Mouse (Mus musculus): ENCODE data around the gene Ikbke. TPM values are rescaled to one million over a fixed set of nuclear protein-coding genes. Genes with fewer than 3 reads are reported as not detected.

The Ikbke gene
- polyA plus RNA-seq, 1 experiment from 2014 or later = 0.92 TPM

- Histone ChIP-seq H3K4me1 (0 out of 2 replicates have a peak, but pooled peaks cover 3% of the 10 kb centered on the region), H3K4me2 (no peak overlapping the region), H3K4me3 (no peak overlapping the region), H3K9me3 (no peaks in the 10 kb centered on the region), H3K27me3 (replicated peaks) (no peaks in the 10 kb centered on the region), H3K36me3 (replicated peaks) (no peaks in the 10 kb centered on the region), H3K9ac (no peak overlapping the region), H3K27ac (no peak overlapping the region)
- 89% methylated on average over 8 of the region's 8 CpGs for WGBS
- no peak for ATAC-seq (replicated peaks)
These were observed 74.9 kb downstream of the Ikbke start for GRCm38 (mm10) chr1:131204461-131204860.

Other genes with a start within 250 kb of the Ikbke start
- 17.9 and 22.2 TPM in 2 replicates for gene Mapkapk2, start 181.8 kb downstream of the Ikbke start, polyA plus RNA-seq (2015; fragmentation: Nextera tagmentation; extraction: Ambion mirVana)
- gene Dyrk3, start 141.3 kb downstream of the Ikbke start, polyA plus RNA-seq (2015; fragmentation: Nextera tagmentation; extraction: Ambion mirVana) = 15.5 and 17.8 TPM in 2 replicates
- gene Eif2d, start 126.4 kb downstream of the Ikbke start, polyA plus RNA-seq (2015; fragmentation: Nextera tagmentation; extraction: Ambion mirVana) = 50.7 and 53.6 TPM in 2 replicates
- gene Rassf5, start 34.3 kb downstream of the Ikbke start, polyA plus RNA-seq (2015; fragmentation: Nextera tagmentation; extraction: Ambion mirVana) = 3.2 and 3.6 TPM in 2 replicates
- 24.5 and 25.3 TPM in 2 replicates for gene Srgap2, start 247.7 kb upstream of the Ikbke start, polyA plus RNA-seq (2015; fragmentation: Nextera tagmentation; extraction: Ambion mirVana)
- gene Fam72a, start 248.3 kb upstream of the Ikbke start, polyA plus RNA-seq (2015; fragmentation: Nextera tagmentation; extraction: Ambion mirVana) = 1.1 and 1.4 TPM in 2 replicates

All from midbrain, embryonic 15.5 days (tissue).